Mouse (Mus musculus) left cerebral cortex, adult 9 months (tissue): ENCODE data around the gene Fam196a.

ENCODE experiments used
- DNase-seq, 2 experiments: peaks; one replicate each; pipeline ENCODE4 v3.0.0; 2022; ENCODE audit warnings: low spot score in 2 of 2

Gene Fam196a

GRCm38 (mm10) chr7:134840066-134840465, 98.2 kb downstream of the Fam196a start:
- DNase-seq, result no peak
